Mouse (Mus musculus) heart, adult 9 months (tissue): ENCODE measurements around the gene Pop7.

Experiments
- DNase-seq, 2 experiments: peaks; one replicate each; pipeline ENCODE4 v3.0.0; 2022; ENCODE audit warnings: low spot score in 2 of 2

Gene Pop7

DNA sequence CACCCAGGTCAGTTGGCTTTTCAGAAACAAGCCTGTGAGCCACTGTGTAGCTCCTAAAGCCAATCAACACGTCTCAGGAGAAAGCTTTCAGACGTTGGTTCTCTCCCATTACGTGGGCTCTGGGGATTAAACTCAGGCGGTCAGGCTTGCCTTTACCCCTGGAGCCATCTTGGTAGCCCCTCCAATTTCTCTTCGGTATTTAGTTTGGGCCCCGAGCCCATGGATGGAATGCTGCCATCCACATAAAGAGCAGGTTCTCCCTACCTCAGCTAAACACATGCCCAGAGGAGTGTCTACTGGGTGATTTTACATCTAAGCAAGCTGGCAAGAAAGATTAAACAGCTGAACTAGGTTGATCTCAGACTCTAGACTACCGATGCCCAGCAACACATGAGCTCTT, 2.1 kb downstream of the Pop7 start:
- no peak for DNase-seq

- peak; percentile 50 to 51 for DNase-seq
Measured at GRCm38 (mm10) chr5:137493831-137494230, 8.5 kb downstream of the Pop7 start.

DNA sequence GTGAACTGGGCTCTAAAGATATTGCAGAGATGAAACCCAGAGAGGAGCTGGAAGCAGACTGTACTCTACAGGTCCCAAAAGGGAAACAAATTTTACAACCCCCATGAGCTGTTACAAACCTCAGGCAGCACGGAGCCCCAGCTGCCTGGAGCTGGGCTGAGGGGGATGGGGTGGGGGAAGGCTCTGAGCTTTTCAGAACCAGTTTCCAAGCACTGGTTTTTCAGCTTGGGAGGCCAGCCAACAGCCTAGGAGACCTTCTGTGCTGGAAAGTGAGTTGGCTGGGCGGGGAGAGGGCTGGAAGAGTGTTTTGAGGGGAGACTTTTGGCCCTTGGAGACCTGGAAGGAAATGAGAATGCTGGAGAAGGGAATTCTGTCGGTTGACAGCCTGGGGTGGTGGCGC, 10.8 kb downstream of the Pop7 start:
- DNase-seq, result peak; percentile 58 to 66

DNA sequence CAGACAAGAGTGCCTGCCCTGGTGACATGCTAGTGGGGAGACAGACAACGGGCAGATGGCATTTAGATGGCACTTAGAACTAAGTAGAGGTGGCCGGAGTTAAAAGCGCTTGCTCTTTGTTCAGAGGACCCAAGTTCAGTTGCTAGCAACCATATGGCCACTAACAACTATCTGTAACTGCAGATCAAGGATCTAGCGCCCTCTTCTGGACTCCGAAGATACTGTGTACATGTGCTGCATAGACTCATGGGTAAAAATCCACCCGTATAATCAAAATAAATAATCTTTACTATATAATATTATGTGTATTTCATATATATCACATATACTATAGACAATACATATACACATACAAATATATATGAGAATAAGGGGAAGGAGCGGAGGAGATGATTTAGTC, 14.7 kb downstream of the Pop7 start:
- no peak for DNase-seq

DNA sequence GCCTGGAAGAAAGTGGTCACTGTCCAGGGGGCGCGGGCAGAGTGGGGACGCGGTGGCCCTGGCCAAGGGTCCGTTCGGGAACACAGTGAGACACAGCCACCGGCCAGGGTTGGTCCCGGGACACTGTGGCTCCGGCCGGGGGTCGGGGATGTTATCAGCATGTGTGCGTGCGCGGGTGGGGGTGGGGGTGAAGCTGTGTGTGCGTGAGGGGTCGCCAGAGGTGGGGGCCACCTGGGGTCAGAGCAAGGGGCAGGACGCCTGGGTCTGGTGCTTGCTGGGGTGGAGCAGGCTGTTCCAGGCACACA, 16.5 kb downstream of the Pop7 start:
- no peak for DNase-seq

- no peak for DNase-seq
Measured at GRCm38 (mm10) chr5:137485071-137485850, 17.1 kb downstream of the Pop7 start.

GRCm38 (mm10) chr5:137481897-137482296, 20.4 kb downstream of the Pop7 start:
- no peak for DNase-seq

DNA sequence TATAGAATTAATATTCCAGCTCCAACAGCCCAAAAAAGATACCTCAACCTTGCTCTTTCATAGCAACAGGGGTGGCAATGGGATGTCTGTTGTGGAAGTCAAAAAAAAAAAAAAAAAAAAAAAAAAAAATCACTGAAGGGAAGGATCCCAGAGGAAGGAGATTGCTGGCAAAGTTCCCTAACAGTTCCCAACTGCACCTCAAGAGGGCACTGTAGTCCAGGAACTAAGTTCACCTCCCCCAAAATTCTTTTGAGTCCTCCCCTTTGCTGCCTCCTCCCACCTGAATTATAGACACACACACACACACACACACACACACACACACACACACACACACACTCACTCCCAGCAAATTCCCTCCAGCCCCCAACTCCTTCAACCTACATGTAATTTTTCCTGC, 21.2 kb downstream of the Pop7 start:
- peak; percentile 63 to 82 for DNase-seq

DNA sequence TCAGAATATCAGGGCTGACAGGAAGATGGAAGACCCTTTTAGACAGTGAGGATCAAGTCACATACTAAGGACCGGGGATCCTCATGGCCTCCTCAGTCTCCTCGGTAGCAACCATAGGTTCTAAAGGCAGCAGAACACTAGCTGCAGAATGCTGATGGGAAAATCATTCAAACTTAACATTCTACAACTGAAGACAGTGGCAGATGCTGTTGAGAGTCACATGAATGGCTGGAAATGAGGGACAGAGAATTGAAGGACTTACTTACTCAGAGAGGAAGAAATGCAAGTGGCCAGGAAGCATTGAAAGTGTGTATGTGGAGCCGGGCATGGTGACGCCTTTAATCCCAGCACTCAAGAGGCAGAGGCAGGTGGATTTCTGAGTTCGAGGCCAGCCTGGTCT, 25.4 kb downstream of the Pop7 start, which contains the start of gene Zan:
Gene Zan, minus strand, starts transcription at position 101 of the 400 bp plus-strand sequence.
- no peak for DNase-seq

DNA sequence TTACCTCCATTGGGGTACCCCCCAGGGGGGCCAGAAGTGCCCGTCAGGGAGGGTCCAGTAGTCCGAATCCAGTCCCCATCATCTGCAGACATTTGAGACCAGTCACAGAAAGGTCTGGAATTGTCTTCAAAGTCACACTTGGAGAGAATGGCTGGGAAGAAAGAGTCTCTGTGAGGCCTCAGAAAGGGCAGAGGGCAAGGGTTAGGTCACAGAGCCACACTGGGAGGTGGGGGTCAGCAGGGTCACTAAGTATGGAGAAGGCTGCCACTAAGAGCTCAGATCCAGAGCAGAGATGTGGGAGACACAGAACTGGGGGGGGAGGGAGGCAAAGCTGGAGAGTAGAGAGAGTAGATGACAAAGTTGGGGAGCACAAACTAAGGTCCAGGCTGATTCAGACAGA, 28.0 kb downstream of the Pop7 start:
- DNase-seq, result no peak

- DNase-seq, result no peak
Measured at GRCm38 (mm10) chr5:137472252-137472904, 29.9 kb downstream of the Pop7 start.

GRCm38 (mm10) chr5:137466946-137467345, 35.4 kb downstream of the Pop7 start:
- DNase-seq, result no peak

- DNase-seq, result no peak
Measured at GRCm38 (mm10) chr5:137465049-137465448, 37.3 kb downstream of the Pop7 start.

DNA sequence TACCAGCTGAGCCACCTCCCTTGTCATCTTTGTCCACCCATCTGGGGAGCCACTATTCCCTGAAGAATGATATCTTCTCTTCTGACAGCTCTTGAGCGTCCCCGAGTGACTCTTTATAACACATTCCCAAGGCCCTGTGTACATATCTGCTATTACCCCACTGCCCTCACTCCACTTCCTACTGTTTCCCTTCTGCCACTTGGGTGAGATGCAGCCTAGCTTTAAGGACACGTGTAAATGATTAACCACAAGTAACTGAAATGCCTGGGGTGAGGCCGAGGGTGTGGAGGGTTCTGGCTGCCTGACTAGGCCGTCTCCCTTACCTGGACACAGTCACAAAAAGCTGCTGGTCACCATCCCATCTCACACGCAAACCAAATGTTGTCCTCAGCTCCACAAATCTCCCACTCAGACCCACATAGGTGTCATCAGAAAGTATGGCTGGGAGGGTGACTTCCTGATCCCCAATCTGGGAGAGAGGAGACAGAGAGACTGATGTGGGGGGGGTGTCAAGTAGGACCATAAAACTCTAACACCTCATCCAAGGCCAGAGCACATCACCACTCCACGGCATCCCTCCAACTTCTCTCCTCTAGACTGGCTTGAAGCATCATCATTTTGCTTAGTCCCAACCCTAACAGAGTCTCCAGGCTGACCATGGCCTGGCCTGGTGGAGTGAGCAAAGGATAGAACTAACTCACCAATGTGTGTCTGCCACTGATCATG, 46.3 kb downstream of the Pop7 start:
- DNase-seq, result no peak

- DNase-seq, result no peak
Measured at GRCm38 (mm10) chr5:137455206-137455605, 47.1 kb downstream of the Pop7 start.
